Mouse (Mus musculus) liver, embryonic 14.5 days (tissue): ENCODE data around the gene Chrm3.

Source experiments
- CTCF ChIP-seq: IDR thresholded peaks from 2 replicates; pipeline ENCODE4 v1.5.1; 2016; ENCODE audit warnings: antibody characterized with exemption, low read depth, control low read depth
- EP300 ChIP-seq: IDR thresholded peaks from 2 replicates; pipeline ENCODE4 v1.6.1; 2016; ENCODE audit warnings: antibody characterized with exemption, low read depth

DNA sequence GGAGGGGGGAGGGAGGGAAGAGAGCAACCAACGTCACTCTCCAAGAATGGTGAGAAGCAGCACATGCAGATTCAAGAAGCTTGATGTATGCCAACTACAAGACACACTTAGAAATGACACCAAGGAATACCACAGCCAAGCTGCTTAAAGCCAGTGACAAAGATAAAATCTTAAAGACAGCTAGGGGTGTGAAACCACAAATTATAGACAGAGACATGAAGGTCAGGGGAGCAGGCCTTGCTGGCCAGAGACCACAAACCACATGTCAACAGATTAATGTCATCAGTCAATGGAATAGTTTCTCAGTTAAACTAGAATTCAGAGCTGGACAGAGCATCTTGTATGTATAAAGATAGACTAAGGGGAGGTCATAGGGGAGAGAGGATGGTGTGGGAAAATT, 341.4 kb downstream of the Chrm3 start:
- TF ChIP-seq EP300 (no peak), CTCF (no peak)
